Mouse (Mus musculus) heart, embryonic 16.5 days (tissue): Measurements from ENCODE around the gene Slc9a9. TPM values are rescaled to one million over a fixed set of nuclear protein-coding genes. Genes with fewer than 3 reads are reported as not detected.

Experiments
- ATAC-seq: fragments of 200-750 bp; cut with Nextera tagmentation; replicated peaks from 2 replicates; pipeline ENCODE4 v1.8.0; 2017; ENCODE audit warnings: moderate number of reproducible peaks; ENCODE audit not compliant: insufficient read depth, low FRiP score; ENCODE audit errors: extremely low read depth
- H3K27ac ChIP-seq: fragments of 300-500 bp; sonication (generic); 2 replicates; pipeline ENCODE4 v1.5.1; 2014; ENCODE audit warnings: mild to moderate bottlenecking, low read length, control low read depth, moderate library complexity
- H3K27me3 ChIP-seq: fragments of 300-500 bp; sonication (generic); 2 replicates; pipeline ENCODE4 v1.6.1; 2014; ENCODE audit warnings: low read length, mixed read lengths; ENCODE audit not compliant: control insufficient read depth, insufficient read depth
- H3K36me3 ChIP-seq: fragments of 300-500 bp; sonication (generic); 2 replicates; pipeline ENCODE4 v1.6.1; 2014; ENCODE audit not compliant: control insufficient read depth, insufficient read depth
- H3K4me1 ChIP-seq: fragments of 300-500 bp; sonication (generic); 2 replicates; pipeline ENCODE4 v1.6.1; 2014; ENCODE audit warnings: low read length, mixed read lengths; ENCODE audit not compliant: control insufficient read depth, insufficient read depth
- H3K4me2 ChIP-seq: fragments of 300-500 bp; sonication (generic); 2 replicates; pipeline ENCODE4 v1.6.1; 2014; ENCODE audit warnings: low read depth, mild to moderate bottlenecking, control low read depth, low read length
- H3K4me3 ChIP-seq: fragments of 300-500 bp; sonication (generic); 2 replicates; pipeline ENCODE4 v1.5.1; 2014; ENCODE audit warnings: mild to moderate bottlenecking, control low read depth, low read length
- H3K9ac ChIP-seq: fragments of 300-500 bp; sonication (generic); 2 replicates; pipeline ENCODE4 v1.6.1; 2014; ENCODE audit warnings: low read length, control low read depth
- H3K9me3 ChIP-seq: fragments of 300-500 bp; sonication (generic); replicated peaks from 2 replicates; pipeline ENCODE4 v1.6.1; 2016; ENCODE audit warnings: low read length; ENCODE audit not compliant: control insufficient read depth
- WGBS: fragments of 180-500 bp; shearing (Covaris S2); extraction: QIAGEN DNeasy Blood & Tissue Kit; methylation state at CpG from one replicate; pipeline ENCODE4 v1.1.7; 2014; 5-methylcytosine and 5-hydroxymethylcytosine counted together
- polyA plus RNA-seq: library from polyadenylated mRNA; unstranded; fragments of >200 nt; fragmentation: Nextera tagmentation; extraction: Ambion mirVana; gene quantifications from 2 replicates; pipeline ENCODE4 v1.2.1, GENCODE M21; 2015

The Slc9a9 gene
- polyA plus RNA-seq, 1 experiment from 2014 or later = 6.3 TPM

GRCm38 (mm10) chr9:95189218-95189605 is 519.5 kb downstream of the Slc9a9 start:
- peaks cover 47% of the 10 kb centered on the region for H3K4me1 ChIP-seq
- H3K9me3 ChIP-seq = 0 out of 2 replicates have a peak, but pooled peaks cover 2% of the 10 kb centered on the region
- no peak overlapping the region for H3K9ac ChIP-seq
- H3K4me3 ChIP-seq = no peak overlapping the region
- 77% methylated on average over 4 of the region's 4 CpGs for WGBS
- peak overlapping the region; percentile 67 for H3K27ac ChIP-seq
- H3K36me3 ChIP-seq = no peaks in the 10 kb centered on the region
- no peaks in the 10 kb centered on the region for H3K27me3 ChIP-seq
- no peak for ATAC-seq
- H3K4me2 ChIP-seq = no peak overlapping the region

GRCm38 (mm10) chr9:95191442-95191841 is 521.7 kb downstream of the Slc9a9 start:
- Histone ChIP-seq H3K4me1 (peaks cover 50% of the 10 kb centered on the region), H3K9ac (no peak overlapping the region), H3K9me3 (no peaks in the 10 kb centered on the region), H3K4me2 (no peak overlapping the region), H3K27ac (no peak overlapping the region), H3K27me3 (no peaks in the 10 kb centered on the region), H3K36me3 (no peaks in the 10 kb centered on the region), H3K4me3 (no peak overlapping the region)
- 42% methylated on average over 6 of the region's 6 CpGs for WGBS
- ATAC-seq = no peak

GRCm38 (mm10) chr9:95192901-95193532 is 523.3 kb downstream of the Slc9a9 start:
- H3K36me3 ChIP-seq = no peaks in the 10 kb centered on the region
- H3K27ac ChIP-seq = no peak overlapping the region
- no peak overlapping the region for H3K4me3 ChIP-seq
- no peaks in the 10 kb centered on the region for H3K9me3 ChIP-seq
- no peak overlapping the region for H3K4me2 ChIP-seq
- peaks cover 40% of the 10 kb centered on the region for H3K4me1 ChIP-seq
- H3K27me3 ChIP-seq = no peaks in the 10 kb centered on the region
- ATAC-seq = no peak
- WGBS = 67% methylated on average over 8 of the region's 8 CpGs
- H3K9ac ChIP-seq = no peak overlapping the region

GRCm38 (mm10) chr9:95193672-95194071 is 524.0 kb downstream of the Slc9a9 start:
- Histone ChIP-seq H3K4me3 (no peak overlapping the region), H3K27ac (peak overlapping the region; percentile 74), H3K27me3 (no peaks in the 10 kb centered on the region), H3K4me1 (peaks cover 34% of the 10 kb centered on the region), H3K4me2 (peak overlapping the region; percentile 28; the same call in 1 of the 2 replicates), H3K9me3 (no peaks in the 10 kb centered on the region), H3K36me3 (no peaks in the 10 kb centered on the region), H3K9ac (peak overlapping the region; percentile 46; the same call in 1 of the 2 replicates)
- WGBS = 37% methylated on average over 3 of the region's 3 CpGs
- no peak for ATAC-seq

- peak; percentile 75 for ATAC-seq
- WGBS = 19% methylated on average over 5 of the region's 5 CpGs
- H3K4me2 ChIP-seq = peak overlapping the region; percentile 28; the same call in 1 of the 2 replicates
- H3K27ac ChIP-seq = peak overlapping the region; percentile 74
- H3K4me1 ChIP-seq = peaks cover 29% of the 10 kb centered on the region
- H3K36me3 ChIP-seq = no peaks in the 10 kb centered on the region
- H3K4me3 ChIP-seq = no peak overlapping the region
- no peak overlapping the region for H3K9ac ChIP-seq
- no peaks in the 10 kb centered on the region for H3K27me3 ChIP-seq
- no peaks in the 10 kb centered on the region for H3K9me3 ChIP-seq
These were observed 524.4 kb downstream of the Slc9a9 start for GRCm38 (mm10) chr9:95194158-95194557.

GRCm38 (mm10) chr9:95207661-95208060 is 538.0 kb downstream of the Slc9a9 start:
- Histone ChIP-seq H3K27me3 (no peaks in the 10 kb centered on the region), H3K36me3 (no peaks in the 10 kb centered on the region), H3K4me1 (no peaks in the 10 kb centered on the region), H3K4me3 (no peak overlapping the region), H3K27ac (no peak overlapping the region), H3K4me2 (no peak overlapping the region), H3K9ac (no peak overlapping the region), H3K9me3 (no peaks in the 10 kb centered on the region)
- 77% methylated on average over 7 of the region's 7 CpGs for WGBS
- no peak for ATAC-seq

- Histone ChIP-seq H3K4me3 (no peak overlapping the region), H3K9me3 (no peaks in the 10 kb centered on the region), H3K4me2 (no peak overlapping the region), H3K4me1 (no peaks in the 10 kb centered on the region), H3K27ac (no peak overlapping the region), H3K9ac (no peak overlapping the region), H3K36me3 (no peaks in the 10 kb centered on the region), H3K27me3 (no peaks in the 10 kb centered on the region)
- no peak for ATAC-seq
- 77% methylated on average over 4 of the region's 4 CpGs for WGBS
These were observed 539.0 kb downstream of the Slc9a9 start for GRCm38 (mm10) chr9:95208681-95209080.

- 52% methylated on average over 3 of the region's 3 CpGs for WGBS
- H3K4me2 ChIP-seq = no peak overlapping the region
- ATAC-seq = no peak
- H3K9me3 ChIP-seq = no peaks in the 10 kb centered on the region
- no peak overlapping the region for H3K9ac ChIP-seq
- H3K27ac ChIP-seq = no peak overlapping the region
- no peaks in the 10 kb centered on the region for H3K36me3 ChIP-seq
- H3K4me1 ChIP-seq = no peaks in the 10 kb centered on the region
- H3K27me3 ChIP-seq = no peaks in the 10 kb centered on the region
- no peak overlapping the region for H3K4me3 ChIP-seq
These were observed 550.3 kb downstream of the Slc9a9 start for GRCm38 (mm10) chr9:95220009-95220408.

- Histone ChIP-seq H3K36me3 (no peaks in the 10 kb centered on the region), H3K9me3 (no peaks in the 10 kb centered on the region), H3K4me3 (no peak overlapping the region), H3K27ac (no peak overlapping the region), H3K4me1 (no peaks in the 10 kb centered on the region), H3K27me3 (no peaks in the 10 kb centered on the region), H3K9ac (no peak overlapping the region), H3K4me2 (no peak overlapping the region)
- 61% methylated on average over 5 of the region's 5 CpGs for WGBS
- ATAC-seq = no peak
These were observed 551.6 kb downstream of the Slc9a9 start for GRCm38 (mm10) chr9:95221310-95221709.
